ENCODE assay signal across 9 mouse cellular contexts in genomic region chr3:108533114-108533885, GRCm38 (mm10). TPM values are rescaled to one million over a fixed set of nuclear protein-coding genes. Genes with fewer than 3 reads are reported as not detected.
DNase-seq lines count a peak whose midpoint lies in the region; ATAC-seq and TF ChIP-seq lines count a peak whose summit lies in the region.
"Had no signal": no experiment of that assay in that cellular context is flagged by ENCODE, and none has a peak within 500 bp of the region (broad histone marks: within the 10 kb centered on the region; RNA-seq: fewer than 3 reads in every experiment).

No protein-coding gene starts in this region.

- H3K4me1 ChIP-seq in embryonic facial prominence, embryonic 14.5 days (ENCODE audit: control insufficient read depth, insufficient read depth, low read length): peaks cover 4% of the 10 kb centered on the region; the same call in 1 of the 2 replicates
- peaks cover 17% of the 10 kb centered on the region for H3K4me1 ChIP-seq in embryonic facial prominence, embryonic 10.5 days
- H3K4me1 ChIP-seq in spleen, adult 2 months (ENCODE audit: control insufficient read depth, insufficient read depth, insufficient read length): peaks cover 4% of the 10 kb centered on the region

- ATAC-seq in embryonic facial prominence, embryonic 14.5 days (ENCODE audit: low read depth): no peak
- ATAC-seq: forebrain, embryonic 13.5 days had no signal

- intact Hi-C loops in left cerebral cortex, postnatal 14 days (cut with DNase I): no loop called here

- H3K9ac ChIP-seq in embryonic facial prominence, embryonic 14.5 days (ENCODE audit: low read depth, low read length): no peak overlapping the region
- H3K9ac ChIP-seq: forebrain, embryonic 13.5 days had no signal

- 74% methylated on average over 9 of the region's 9 CpGs for WGBS in embryonic facial prominence, embryonic 14.5 days
- WGBS in embryonic facial prominence, embryonic 10.5 days: 83% methylated on average over 9 of the region's 9 CpGs
- 78% methylated on average over 9 of the region's 9 CpGs for WGBS in spleen, adult 2 months

- no peak overlapping the region for H3K4me3 ChIP-seq in embryonic facial prominence, embryonic 14.5 days (ENCODE audit: low read depth, low read length)
- H3K4me3 ChIP-seq in embryonic facial prominence, embryonic 10.5 days: no peak overlapping the region
- no peak overlapping the region for H3K4me3 ChIP-seq in spleen, adult 2 months (ENCODE audit: extremely low read depth, insufficient read depth, insufficient read length)
- H3K4me3 ChIP-seq: forebrain, embryonic 13.5 days had no signal

- no peaks in the 10 kb centered on the region for H3K36me3 ChIP-seq in embryonic facial prominence, embryonic 14.5 days (ENCODE audit: control insufficient read depth, insufficient read depth, low read length)
- H3K36me3 ChIP-seq in embryonic facial prominence, embryonic 10.5 days (replicated peaks): no peaks in the 10 kb centered on the region
- no peaks in the 10 kb centered on the region for H3K36me3 ChIP-seq in spleen, adult 2 months (ENCODE audit: control insufficient read depth, insufficient read depth, low read length)

- no peaks in the 10 kb centered on the region for H3K9me3 ChIP-seq in embryonic facial prominence, embryonic 14.5 days (ENCODE audit: control insufficient read depth, low read length)
- no peaks in the 10 kb centered on the region for H3K9me3 ChIP-seq in embryonic facial prominence, embryonic 10.5 days

- DNase-seq in embryonic facial prominence, embryonic 14.5 days (ENCODE audit: low spot score): peak; percentile 45
- DNase-seq in embryonic facial prominence, embryonic 10.5 days (ENCODE audit: low spot score): no peak
- no peak for DNase-seq in spleen, adult 2 months (ENCODE audit: low read depth in 1 of 2, low spot score in 2 of 2)
- DNase-seq in spleen, postnatal 36 days (ENCODE audit: low spot score in 2 of 2): no peak
- peak; percentile 68 to 78 for DNase-seq in lung, adult 18-20 months
- peak; percentile 52 for DNase-seq in urinary bladder, postnatal 25 days (ENCODE audit: low spot score)
- no peak for DNase-seq in left cerebral cortex, postnatal 14 days (ENCODE audit: low spot score in 2 of 2)
- DNase-seq in spleen, postnatal 14 days (ENCODE audit: low spot score in 2 of 2): no peak

- no peak overlapping the region for H3K27ac ChIP-seq in embryonic facial prominence, embryonic 14.5 days (replicated peaks; ENCODE audit: low read depth, low read length)
- no peak overlapping the region for H3K27ac ChIP-seq in embryonic facial prominence, embryonic 10.5 days (replicated peaks)
- H3K27ac ChIP-seq in spleen, adult 2 months (ENCODE audit: insufficient read depth, low read length): peak overlapping the region; percentile 21; the same call in 1 of the 2 replicates
- H3K27ac ChIP-seq: forebrain, embryonic 13.5 days had no signal

- H3K27me3 ChIP-seq in embryonic facial prominence, embryonic 14.5 days (replicated peaks; ENCODE audit: control insufficient read depth, insufficient read depth, low read length): peaks cover 26% of the 10 kb centered on the region
- peaks cover 41% of the 10 kb centered on the region for H3K27me3 ChIP-seq in embryonic facial prominence, embryonic 10.5 days (replicated peaks; ENCODE audit: low read depth, poor library complexity, severe bottlenecking)
- peaks cover 5% of the 10 kb centered on the region; the same call in 1 of the 2 replicates for H3K27me3 ChIP-seq in spleen, adult 2 months (ENCODE audit: control insufficient read depth, insufficient read depth, low read length)

- TF ChIP-seq POLR2A in spleen, adult 2 months (IDR thresholded peaks at IDR 0.05; ENCODE audit: low read depth, low read length): no peak

- TF ChIP-seq CTCF in spleen, adult 2 months (IDR thresholded peaks at IDR 0.05; ENCODE audit: extremely low read depth, insufficient read depth, insufficient read length, insufficient replicate concordance): no peak

- no peak overlapping the region for H3K4me2 ChIP-seq in embryonic facial prominence, embryonic 14.5 days (ENCODE audit: low read depth, low read length)
- H3K4me2 ChIP-seq: forebrain, embryonic 13.5 days had no signal

RNA-seq across cellular contexts. Expression of gene 1700013F07Rik, which starts 0.7 kb away (rescaled TPM):
- polyA plus RNA-seq in embryonic facial prominence, embryonic 14.5 days (2014; fragmentation: Nextera tagmentation; extraction: Ambion mirVana): 0.63 and 1.1 TPM in 2 replicates
- polyA plus RNA-seq in embryonic facial prominence, embryonic 10.5 days (2016; fragmentation: Nextera tagmentation; extraction: Ambion mirVana): 0.38 TPM in 1 of 2 replicates, not detected in the other
- polyA plus RNA-seq in spleen, adult 2 months (2012; rRNA removed): not detected in 2 replicates
- 1 to 10 TPM; 1.4 to 1.8 TPM for total RNA-seq in left cerebral cortex, postnatal 14 days (2021)

RNA-seq across cellular contexts. Expression of gene 5330417C22Rik, which starts 3.0 kb away (rescaled TPM):
- 2.2 and 2.5 TPM in 2 replicates for polyA plus RNA-seq in embryonic facial prominence, embryonic 14.5 days (2014; fragmentation: Nextera tagmentation; extraction: Ambion mirVana)
- 0.40 and 0.64 TPM in 2 replicates for polyA plus RNA-seq in embryonic facial prominence, embryonic 10.5 days (2016; fragmentation: Nextera tagmentation; extraction: Ambion mirVana)
- 2.2 and 2.5 TPM in 2 replicates for polyA plus RNA-seq in spleen, adult 2 months (2012; rRNA removed)
- 10 to 100 TPM; 26.9 to 31.9 TPM for total RNA-seq in left cerebral cortex, postnatal 14 days (2021)

RNA-seq across cellular contexts. Expression of gene Tmem167b, which starts 29.0 kb away (rescaled TPM):
- polyA plus RNA-seq in embryonic facial prominence, embryonic 14.5 days (2014; fragmentation: Nextera tagmentation; extraction: Ambion mirVana): 46.3 and 46.8 TPM in 2 replicates
- polyA plus RNA-seq in embryonic facial prominence, embryonic 10.5 days (2016; fragmentation: Nextera tagmentation; extraction: Ambion mirVana): 31.0 and 33.0 TPM in 2 replicates
- polyA plus RNA-seq in spleen, adult 2 months (2012; rRNA removed): 2.4 and 2.6 TPM in 2 replicates
- 10 to 100 TPM; 36.3 to 39.0 TPM for total RNA-seq in left cerebral cortex, postnatal 14 days (2021)

RNA-seq across cellular contexts. Expression of gene Taf13, which starts 38.2 kb away (rescaled TPM):
- 40.2 and 40.4 TPM in 2 replicates for polyA plus RNA-seq in embryonic facial prominence, embryonic 14.5 days (2014; fragmentation: Nextera tagmentation; extraction: Ambion mirVana)
- 50.8 and 52.7 TPM in 2 replicates for polyA plus RNA-seq in embryonic facial prominence, embryonic 10.5 days (2016; fragmentation: Nextera tagmentation; extraction: Ambion mirVana)
- polyA plus RNA-seq in spleen, adult 2 months (2012; rRNA removed): 1.2 and 1.3 TPM in 2 replicates
- 10 to 100 TPM; 30.2 to 36.0 TPM for total RNA-seq in left cerebral cortex, postnatal 14 days (2021)

RNA-seq across cellular contexts. Expression of gene Wdr47, which starts 57.8 kb away (rescaled TPM):
- polyA plus RNA-seq in embryonic facial prominence, embryonic 14.5 days (2014; fragmentation: Nextera tagmentation; extraction: Ambion mirVana): 16.3 and 17.9 TPM in 2 replicates
- 11.3 and 14.0 TPM in 2 replicates for polyA plus RNA-seq in embryonic facial prominence, embryonic 10.5 days (2016; fragmentation: Nextera tagmentation; extraction: Ambion mirVana)
- 2.6 and 2.9 TPM in 2 replicates for polyA plus RNA-seq in spleen, adult 2 months (2012; rRNA removed)
- 100 to 1,000 TPM; 131 to 147 TPM for total RNA-seq in left cerebral cortex, postnatal 14 days (2021)

Comparison
In these comparisons a context has a peak if more than half of its experiments do, and no peak if none do; other contexts are left out.
1. DNase-seq: peak in embryonic facial prominence, embryonic 14.5 days (single experiment), lung, adult 18-20 months (2 of 2) and urinary bladder, postnatal 25 days (single experiment); none in embryonic facial prominence, embryonic 10.5 days (single experiment), spleen, adult 2 months (0 of 2), spleen, postnatal 36 days (0 of 2), left cerebral cortex, postnatal 14 days (0 of 2) and spleen, postnatal 14 days (0 of 2).